Mouse (Mus musculus) myocyte (in vitro differentiated cells): ENCODE data around the gene Stox2. TPM values are rescaled to one million over a fixed set of nuclear protein-coding genes. Genes with fewer than 3 reads are reported as not detected.

Experiments
- H3K27me3 ChIP-seq: one replicate; pipeline ENCODE4 v1.6.1; 2011; ENCODE audit not compliant: control insufficient read depth, insufficient read depth, insufficient read length
- H3K36me3 ChIP-seq: one replicate; pipeline ENCODE4 v1.6.1; 2011; ENCODE audit not compliant: control insufficient read depth, insufficient read depth
- H3K4me2 ChIP-seq: one replicate; pipeline ENCODE4 v1.6.1; 2011; ENCODE audit warnings: low read depth, control low read depth
- H3K4me3 ChIP-seq: one replicate; pipeline ENCODE4 v1.5.1; 2011; ENCODE audit warnings: mild to moderate bottlenecking, control low read depth, moderate library complexity
- H3K79me2 ChIP-seq: one replicate; pipeline ENCODE4 v1.6.1; 2011; ENCODE audit not compliant: control insufficient read depth, insufficient read depth
- H3ac ChIP-seq: one replicate; pipeline ENCODE4 v1.6.1; 2011; ENCODE audit not compliant: control insufficient read depth, insufficient read length
- CEBPB ChIP-seq: IDR thresholded peaks from 2 replicates; pipeline ENCODE4 v1.6.1; 2011; ENCODE audit warnings: mild to moderate bottlenecking, moderate library complexity; ENCODE audit not compliant: poor library complexity, insufficient read depth, severe bottlenecking
- E2F4 ChIP-seq: IDR thresholded peaks from one replicate; pipeline ENCODE4 v1.6.1; 2011; ENCODE audit warnings: mild to moderate bottlenecking, control low read depth, moderate library complexity; ENCODE audit not compliant: insufficient read depth
- MAX ChIP-seq: IDR thresholded peaks from one replicate; pipeline ENCODE4 v1.6.1; 2011; ENCODE audit warnings: low read depth, mild to moderate bottlenecking, control low read depth
- MYOD1 ChIP-seq, 3 experiments: IDR thresholded peaks; one replicate each; pipeline ENCODE4 v1.6.1; 2011; ENCODE audit warnings: control low read depth in 2 of 3, low read depth in 2 of 3, mild to moderate bottlenecking in 2 of 3, moderate library complexity in 1 of 3; ENCODE audit not compliant: insufficient read length in 2 of 3, control insufficient read depth in 1 of 3
- MYOG ChIP-seq, 3 experiments: IDR thresholded peaks; one replicate each; pipeline ENCODE4 v1.6.1; 2011; ENCODE audit warnings: control low read depth in 2 of 3, low read depth in 2 of 3, mild to moderate bottlenecking in 2 of 3; ENCODE audit not compliant: insufficient read length in 2 of 3, control insufficient read depth in 1 of 3, insufficient read depth in 1 of 3
- POLR2A ChIP-seq: IDR thresholded peaks from one replicate; pipeline ENCODE4 v1.6.1; 2011; ENCODE audit warnings: low read depth, mild to moderate bottlenecking, control low read depth, moderate library complexity; ENCODE audit not compliant: insufficient read length
- POLR2AphosphoS2 ChIP-seq: IDR thresholded peaks from one replicate; pipeline ENCODE4 v1.6.1; 2011; ENCODE audit warnings: low read depth, control low read depth; ENCODE audit not compliant: insufficient read length
- REST ChIP-seq: IDR thresholded peaks from one replicate; pipeline ENCODE4 v1.6.1; 2011; ENCODE audit warnings: mild to moderate bottlenecking, control low read depth, moderate library complexity; ENCODE audit not compliant: insufficient read depth, insufficient read length
- SRF ChIP-seq: IDR thresholded peaks from one replicate; pipeline ENCODE4 v1.6.1; 2011; ENCODE audit warnings: low read depth; ENCODE audit not compliant: control insufficient read depth, insufficient read length
- TCF12 ChIP-seq: IDR thresholded peaks from one replicate; pipeline ENCODE4 v1.6.1; 2011; ENCODE audit warnings: mild to moderate bottlenecking, control low read depth; ENCODE audit not compliant: poor library complexity, insufficient read depth, severe bottlenecking
- TCF3 ChIP-seq: IDR thresholded peaks from one replicate; pipeline ENCODE4 v1.6.1; 2011; ENCODE audit warnings: low read depth, control low read depth; ENCODE audit not compliant: insufficient read length
- USF1 ChIP-seq: IDR thresholded peaks from one replicate; pipeline ENCODE4 v1.6.1; 2011; ENCODE audit warnings: low read depth, mild to moderate bottlenecking, control low read depth, moderate library complexity
- polyA plus RNA-seq: library from polyadenylated mRNA; unstranded; fragments of >200 nt; fragmentation: generic; extraction: Trizol; gene quantifications from one replicate; pipeline ENCODE4 v1.2.1, GENCODE M21; 2012; ENCODE audit warnings: missing spikeins

Gene Stox2
- polyA plus RNA-seq, 1 experiment, result not detected

DNA sequence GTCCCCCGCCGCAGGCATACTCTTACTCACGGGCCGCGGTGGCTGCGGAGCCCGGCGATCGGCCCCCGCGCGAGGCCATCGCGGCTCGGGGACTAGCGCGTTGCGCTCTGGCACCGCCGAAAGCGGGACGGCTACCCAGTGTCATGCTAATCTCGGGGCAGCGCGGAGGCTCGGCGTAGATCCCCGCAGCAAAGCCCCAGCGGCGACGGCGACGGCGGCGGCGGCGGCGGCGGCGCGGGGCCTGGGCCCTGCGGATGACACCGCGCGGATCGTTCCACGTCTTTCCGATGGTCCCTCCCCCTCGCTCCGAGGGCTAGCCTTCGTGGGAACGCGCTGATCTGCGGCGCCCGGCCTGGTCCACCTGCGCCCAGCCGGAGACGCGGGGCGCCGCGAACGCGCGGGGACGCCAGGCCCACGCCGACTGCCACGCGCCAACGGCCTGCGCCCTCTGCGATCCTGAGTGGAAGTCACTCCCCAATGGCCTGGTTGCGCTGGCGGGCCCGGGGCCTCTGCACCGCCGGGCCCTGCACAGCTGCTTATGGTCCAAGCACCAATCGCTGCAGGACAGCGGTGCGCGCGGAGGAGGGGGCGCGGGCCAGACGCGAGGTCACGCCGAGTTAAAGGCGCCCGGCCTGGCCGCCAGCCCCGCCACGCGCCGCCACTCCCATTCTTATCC lies 157.2 kb downstream of the Stox2 start:
- no peaks in the 10 kb centered on the region for H3K27me3 ChIP-seq
- no peaks in the 10 kb centered on the region for H3K36me3 ChIP-seq
- TF ChIP-seq REST, result no peak
- no peak for TF ChIP-seq E2F4
- no peak for TF ChIP-seq SRF
- no peak for TF ChIP-seq MYOD1 (IDR thresholded peaks at IDR 0.05; ENCODE audit: control insufficient read depth in 1 of 3, insufficient read length in 2 of 3, low read depth in 2 of 3)
- no peak for TF ChIP-seq TCF12
- TF ChIP-seq POLR2AphosphoS2, result no peak
- no peak for TF ChIP-seq CEBPB
- TF ChIP-seq MYOG (IDR thresholded peaks at IDR 0.05; ENCODE audit: control insufficient read depth in 1 of 3, insufficient read depth in 1 of 3, insufficient read length in 2 of 3, low read depth in 2 of 3), result no peak
- TF ChIP-seq MAX, result no peak
- no peak for TF ChIP-seq TCF3
- TF ChIP-seq USF1, result no peak
- TF ChIP-seq POLR2A, result no peak

DNA sequence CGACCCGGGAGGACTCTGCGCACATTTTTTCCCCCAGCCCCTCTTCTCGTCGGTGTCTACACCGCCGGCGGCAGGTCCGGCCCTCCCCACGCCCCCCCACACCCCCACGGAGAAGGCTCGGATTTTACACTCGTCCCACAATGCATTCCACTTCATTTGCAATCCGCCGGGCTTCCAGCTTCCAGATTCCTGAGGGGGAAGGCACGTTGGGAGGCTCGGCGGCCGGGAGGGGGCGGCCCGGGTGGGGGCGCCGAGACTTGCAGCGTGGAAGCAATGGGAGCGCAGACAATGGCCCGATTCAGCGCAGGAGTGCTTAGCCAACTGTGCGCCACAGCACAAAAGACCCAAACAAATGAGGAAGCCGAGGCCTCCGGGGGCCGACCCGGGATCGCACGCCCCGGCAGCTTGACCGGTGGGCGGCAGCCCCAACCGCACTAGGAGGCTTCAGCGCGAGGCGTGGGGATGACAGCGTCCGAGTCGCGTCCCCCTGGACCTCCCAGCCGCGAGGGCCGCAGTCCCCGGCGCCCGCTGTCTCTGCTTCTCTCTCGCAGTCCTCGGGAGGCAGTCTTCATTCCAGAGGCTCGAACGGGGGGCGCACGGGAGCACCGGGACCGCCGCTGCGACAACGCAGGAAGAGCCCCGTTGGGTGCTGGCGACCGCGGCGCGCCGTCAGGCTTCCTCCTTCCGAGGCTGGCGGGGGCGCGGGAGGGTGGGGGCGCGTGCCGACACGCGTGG lies 157.9 kb downstream of the Stox2 start:
- no peak overlapping the region for H3ac ChIP-seq
- no peak overlapping the region for H3K4me3 ChIP-seq
- no peak overlapping the region for H3K4me2 ChIP-seq
- H3K36me3 ChIP-seq, result no peaks in the 10 kb centered on the region
- TF ChIP-seq POLR2AphosphoS2, result no peak
- no peak for TF ChIP-seq MYOG (IDR thresholded peaks at IDR 0.05; ENCODE audit: control insufficient read depth in 1 of 3, insufficient read depth in 1 of 3, insufficient read length in 2 of 3, low read depth in 2 of 3)
- TF ChIP-seq E2F4, result no peak
- TF ChIP-seq USF1, result no peak
- no peaks in the 10 kb centered on the region for H3K27me3 ChIP-seq
- H3K79me2 ChIP-seq, result no peaks in the 10 kb centered on the region

More for the DNA sequence above, 157.2 kb downstream of the Stox2 start:
- Histone ChIP-seq H3ac (no peak overlapping the region), H3K79me2 (no peaks in the 10 kb centered on the region), H3K4me3 (no peak overlapping the region), H3K4me2 (no peak overlapping the region)

DNA sequence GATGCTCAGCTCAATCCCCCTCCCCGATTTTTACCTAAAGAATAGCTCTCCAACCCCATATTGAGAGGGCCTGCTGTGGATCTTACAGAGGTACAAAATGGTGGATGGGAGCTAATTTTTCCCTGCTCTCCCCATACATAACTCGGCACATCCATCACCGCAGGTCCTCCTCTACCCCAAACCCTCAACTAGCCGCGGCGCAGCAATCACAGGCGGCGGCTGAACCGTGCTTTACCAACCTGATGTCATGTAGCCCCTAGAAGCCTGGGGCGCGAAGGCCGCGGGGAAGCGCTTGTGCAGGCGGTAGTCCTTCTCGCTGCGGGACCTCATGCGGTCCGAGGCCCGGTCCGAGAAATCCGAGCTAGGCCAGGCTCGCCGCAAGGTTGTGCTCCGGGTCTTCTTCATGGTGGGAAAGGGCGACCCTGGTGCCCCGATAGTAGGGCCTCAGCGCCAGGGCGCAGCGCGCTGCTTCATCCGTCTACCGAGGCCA lies 158.5 kb downstream of the Stox2 start:
- H3K4me2 ChIP-seq, result no peak overlapping the region
- H3K79me2 ChIP-seq, result no peaks in the 10 kb centered on the region
- TF ChIP-seq REST, result no peak
- TF ChIP-seq POLR2AphosphoS2, result no peak
- TF ChIP-seq MYOG (IDR thresholded peaks at IDR 0.05; ENCODE audit: control insufficient read depth in 1 of 3, insufficient read depth in 1 of 3, insufficient read length in 2 of 3, low read depth in 2 of 3), result no peak
- TF ChIP-seq TCF3, result no peak
- no peak for TF ChIP-seq TCF12
- no peak for TF ChIP-seq SRF
- no peak for TF ChIP-seq POLR2A
- no peak for TF ChIP-seq E2F4
- no peak for TF ChIP-seq MYOD1 (IDR thresholded peaks at IDR 0.05; ENCODE audit: control insufficient read depth in 1 of 3, insufficient read length in 2 of 3, low read depth in 2 of 3)
- TF ChIP-seq USF1, result no peak
- TF ChIP-seq CEBPB, result no peak
- TF ChIP-seq MAX, result no peak
- no peaks in the 10 kb centered on the region for H3K27me3 ChIP-seq
- H3K36me3 ChIP-seq, result no peaks in the 10 kb centered on the region
- H3K4me3 ChIP-seq, result no peak overlapping the region
- no peak overlapping the region for H3ac ChIP-seq

DNA sequence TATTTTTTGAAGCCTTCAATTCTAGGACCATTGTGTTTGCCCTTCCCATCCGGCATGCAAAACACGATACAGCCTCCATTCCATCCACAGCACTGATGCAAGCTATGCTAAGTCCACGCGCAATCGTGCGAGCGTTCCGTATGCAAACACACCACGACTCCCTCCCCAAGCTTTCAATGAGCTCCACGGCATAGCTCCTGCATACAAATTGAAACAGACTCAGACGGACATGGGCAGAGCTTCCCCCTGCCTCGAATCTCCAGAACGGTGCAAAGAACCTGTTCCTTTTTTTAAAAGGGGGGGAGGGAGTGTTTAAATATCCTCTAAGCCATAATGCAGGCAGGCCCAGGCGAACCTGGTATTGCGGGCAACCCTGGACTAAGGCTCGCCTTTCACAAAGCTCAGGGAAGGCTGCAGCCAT lies 159.0 kb downstream of the Stox2 start:
- Histone ChIP-seq H3K27me3 (no peaks in the 10 kb centered on the region), H3K36me3 (no peaks in the 10 kb centered on the region), H3K4me3 (no peak overlapping the region), H3K4me2 (no peak overlapping the region), H3K79me2 (no peaks in the 10 kb centered on the region), H3ac (no peak overlapping the region)
- TF ChIP-seq E2F4 (no peak), POLR2A (no peak), POLR2AphosphoS2 (no peak), REST (no peak), TCF3 (no peak), MYOG (IDR thresholded peaks at IDR 0.05; ENCODE audit: control insufficient read depth in 1 of 3, insufficient read depth in 1 of 3, insufficient read length in 2 of 3, low read depth in 2 of 3) (no peak), TCF12 (no peak), USF1 (no peak)
